Mouse (Mus musculus) adrenal gland, adult 2 months (tissue): ENCODE measurements around the gene Sh3bp2. TPM values are rescaled to one million over a fixed set of nuclear protein-coding genes. Genes with fewer than 3 reads are reported as not detected.

Experiments used
- DNase-seq: peaks from one replicate; pipeline ENCODE4 v3.0.0; 2021
- long read RNA-seq: library from polyadenylated mRNA; stranded (forward); transcript quantifications from one replicate; pipeline ENCODE4 v2.0.0, GENCODE M21; 2021
- polyA plus RNA-seq: library from polyadenylated mRNA; depleted of rRNA; stranded (reverse); fragments of >200 nt; gene quantifications from 2 replicates; pipeline ENCODE4 v1.2.3, GENCODE M21; 2012; rRNA removed
- total RNA-seq, 2 experiments: library from RNA; stranded (reverse); gene quantifications; 2 replicates each; pipeline ENCODE4 v1.2.3; 2021

Gene Sh3bp2
- 10 to 100 TPM; 15.5 to 31.7 TPM for total RNA-seq
- polyA plus RNA-seq = 14.7 and 15.9 TPM in 2 replicates
- long read RNA-seq, partial matches to known transcripts = 0 of 2 reads
- long read RNA-seq, other reads (novel, unspliced or antisense) = 1 of 2 reads

DNA sequence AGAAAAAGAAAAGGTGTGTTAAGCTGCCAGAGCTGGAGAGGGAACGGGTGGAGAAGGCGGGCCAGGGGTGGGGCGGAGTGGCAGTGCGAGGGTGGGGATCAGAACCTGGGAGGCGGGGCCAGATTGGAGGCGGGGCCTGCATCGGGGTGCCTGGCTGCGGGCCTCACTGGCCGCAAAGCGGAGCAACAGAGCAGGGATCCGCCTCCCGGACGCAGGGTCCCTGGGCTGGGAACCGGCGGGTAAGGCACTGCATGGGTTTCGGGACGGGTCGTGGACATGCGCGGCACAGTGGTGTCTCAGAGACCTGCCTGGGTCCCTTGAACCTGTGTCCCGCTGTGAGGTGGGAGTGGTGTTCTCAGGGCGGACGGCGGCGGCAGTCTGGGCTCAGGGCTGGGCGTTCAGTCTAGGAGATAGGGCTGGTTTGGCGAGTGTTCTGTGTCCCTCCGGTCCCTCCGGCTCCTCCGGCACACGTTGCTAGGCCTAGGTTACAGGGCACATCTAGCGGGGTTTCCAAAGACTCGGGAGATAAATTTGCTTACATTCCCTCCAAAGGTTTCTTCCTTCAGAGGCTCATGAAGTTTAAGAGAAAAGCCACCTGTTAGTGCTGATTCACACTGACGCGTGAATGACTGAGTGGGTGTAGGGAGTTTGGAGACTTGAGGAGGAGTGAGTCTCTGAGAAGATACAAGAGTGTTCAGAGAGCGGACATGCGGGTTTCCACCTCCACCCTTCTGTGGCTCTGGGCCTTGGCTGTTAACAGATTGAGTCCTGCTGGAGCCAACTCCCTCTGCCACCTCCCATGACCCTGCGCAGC lies at the start of gene Sh3bp2:
TSS of gene Sh3bp2 (plus strand) at position 176 of the 814 bp plus-strand sequence.
- DNase-seq = peak; percentile 99

DNA sequence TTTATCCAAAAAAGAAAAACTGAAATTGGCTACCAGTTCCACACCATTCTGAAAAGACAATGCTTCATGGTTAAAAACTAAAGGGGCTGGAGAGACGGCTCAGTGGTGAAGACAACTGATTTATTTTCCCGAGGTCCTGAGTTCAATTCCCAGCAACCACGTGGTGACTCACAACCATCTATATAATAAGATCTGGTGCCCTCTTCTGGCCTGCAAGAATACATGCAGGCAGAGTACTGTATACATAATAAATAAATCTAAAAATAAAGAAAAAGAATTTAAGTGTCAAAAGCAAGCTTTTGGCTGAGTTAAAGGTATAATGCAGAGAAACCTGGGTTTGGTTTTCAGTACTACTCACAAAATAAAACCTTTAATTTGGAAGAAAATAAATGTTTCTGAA lies 44.7 kb upstream of the Sh3bp2 start:
- DNase-seq = no peak

DNA sequence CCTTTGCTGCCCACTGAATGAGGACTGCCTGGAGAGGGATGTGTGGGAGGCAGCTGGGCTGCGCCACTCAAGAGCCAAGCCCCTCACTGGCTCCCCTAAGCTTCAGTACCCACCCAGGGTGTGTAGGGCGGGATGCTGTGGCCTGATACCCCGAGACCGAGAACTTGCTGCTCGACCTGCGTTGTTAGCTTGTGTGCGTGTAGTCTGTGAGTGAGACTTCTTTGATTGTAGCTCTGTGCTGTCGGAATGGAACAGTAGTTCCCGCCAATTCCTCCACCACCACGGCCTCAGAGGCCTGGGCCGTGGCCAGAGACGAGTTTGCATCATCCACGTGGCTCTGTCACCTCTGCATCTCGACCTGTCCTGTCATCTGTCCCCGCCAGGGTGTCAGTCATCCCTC lies 39.9 kb upstream of the Sh3bp2 start:
- no peak for DNase-seq

DNA sequence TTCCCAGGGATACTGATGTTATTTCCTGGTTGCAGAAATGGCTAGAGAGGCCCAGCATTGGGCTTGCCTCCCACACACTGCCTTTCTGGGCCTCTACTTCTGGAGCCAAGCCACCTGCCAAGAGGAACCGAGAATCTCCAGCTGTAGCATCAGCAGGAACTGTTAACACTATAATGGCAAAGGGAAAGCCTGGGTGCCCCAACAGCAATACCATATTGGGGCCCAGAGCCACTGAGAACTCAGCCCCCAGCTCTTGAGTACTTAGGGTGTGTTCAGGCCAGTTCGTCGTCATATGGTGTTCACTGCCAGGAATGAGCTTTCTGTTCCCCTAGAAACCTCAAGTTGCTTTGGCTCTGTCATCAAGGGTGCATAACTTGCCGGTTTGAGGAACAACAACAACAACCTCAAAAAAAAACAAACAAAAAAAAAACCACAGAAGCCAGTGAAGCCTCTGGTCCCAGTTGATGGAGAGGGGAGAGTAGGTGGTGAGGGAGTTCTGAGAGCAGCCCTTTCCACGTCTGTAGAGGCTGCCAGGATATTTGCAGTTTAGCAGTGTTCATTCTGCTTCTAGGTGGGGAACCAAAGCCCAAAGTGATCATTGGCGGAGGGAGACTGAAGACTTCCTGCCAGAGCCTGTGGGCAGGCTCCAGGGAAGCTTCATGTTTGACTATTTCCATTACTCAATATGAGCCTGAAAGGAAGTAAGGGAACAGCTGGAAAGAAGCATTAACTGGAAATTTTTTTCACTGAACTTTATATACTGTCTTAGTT lies 38.1 kb upstream of the Sh3bp2 start:
- no peak for DNase-seq

DNA sequence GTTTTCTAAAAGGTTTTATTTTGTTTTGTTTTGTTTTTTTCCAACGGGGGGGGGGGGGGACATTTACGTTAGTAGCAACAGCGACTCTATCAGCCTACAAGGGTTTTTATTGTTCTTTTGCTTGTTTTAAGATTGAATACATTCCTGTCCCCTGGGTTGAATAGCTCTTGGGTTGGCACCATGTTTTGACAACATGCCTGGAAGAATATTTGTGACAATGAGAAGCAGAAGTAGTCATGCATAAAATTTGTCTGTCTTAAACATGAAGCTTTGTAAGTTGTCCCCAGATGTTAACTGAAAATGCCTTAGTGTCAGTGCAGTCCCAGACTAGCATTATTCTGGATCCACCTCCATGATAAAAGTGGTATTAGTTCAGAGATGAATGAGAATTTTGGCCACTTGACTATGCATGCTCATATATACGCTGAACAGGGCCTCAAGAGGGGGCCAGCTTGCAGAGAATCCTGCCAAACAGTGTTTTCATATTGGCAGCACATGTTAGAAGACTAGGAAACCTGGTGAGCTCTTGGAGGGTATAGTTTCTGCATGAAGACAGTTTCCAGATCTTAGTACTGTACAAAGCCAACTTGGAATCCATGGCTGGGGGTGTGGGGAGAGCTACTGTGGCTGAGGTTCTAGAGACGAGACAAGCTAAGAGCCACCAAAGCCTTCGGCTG lies 36.8 kb upstream of the Sh3bp2 start:
- no peak for DNase-seq

DNA sequence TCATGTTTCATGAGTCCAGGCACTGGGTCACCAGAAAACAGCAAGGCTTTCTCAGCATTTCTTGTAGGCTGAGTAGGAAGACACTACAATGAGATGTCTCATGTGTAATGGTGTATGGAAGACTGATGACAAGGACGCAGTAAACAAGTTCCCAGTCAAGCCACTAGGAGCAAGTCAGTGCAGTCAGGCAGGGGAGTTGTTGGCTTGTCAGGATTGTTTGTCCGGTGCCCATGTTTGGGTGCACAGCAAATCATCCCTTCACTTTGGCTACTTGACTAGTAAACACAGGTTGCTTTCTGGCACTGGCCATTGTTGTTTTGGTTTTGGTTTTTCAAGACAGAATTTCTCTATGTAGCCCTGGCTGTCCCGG lies 36.2 kb upstream of the Sh3bp2 start:
- DNase-seq = no peak

DNA sequence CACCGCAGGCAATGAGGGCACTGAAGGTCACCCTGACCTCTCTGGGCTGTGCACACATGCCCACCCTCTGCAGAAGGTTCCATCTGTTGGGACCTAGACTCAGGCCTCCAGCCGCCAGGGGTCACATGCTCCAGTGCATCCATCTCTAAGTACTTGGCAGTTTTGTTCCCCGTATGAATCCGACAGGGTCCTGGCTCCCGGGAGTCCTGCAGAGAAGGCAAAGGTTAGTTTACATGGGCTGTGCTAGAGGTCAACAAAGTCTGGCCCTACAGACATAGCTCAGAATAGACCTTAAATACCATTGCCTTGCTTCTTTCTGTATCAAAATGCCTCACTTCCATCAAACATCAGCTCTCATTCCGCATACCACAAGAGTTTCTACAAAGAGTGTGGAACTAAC lies 28.9 kb upstream of the Sh3bp2 start:
- DNase-seq = no peak

DNA sequence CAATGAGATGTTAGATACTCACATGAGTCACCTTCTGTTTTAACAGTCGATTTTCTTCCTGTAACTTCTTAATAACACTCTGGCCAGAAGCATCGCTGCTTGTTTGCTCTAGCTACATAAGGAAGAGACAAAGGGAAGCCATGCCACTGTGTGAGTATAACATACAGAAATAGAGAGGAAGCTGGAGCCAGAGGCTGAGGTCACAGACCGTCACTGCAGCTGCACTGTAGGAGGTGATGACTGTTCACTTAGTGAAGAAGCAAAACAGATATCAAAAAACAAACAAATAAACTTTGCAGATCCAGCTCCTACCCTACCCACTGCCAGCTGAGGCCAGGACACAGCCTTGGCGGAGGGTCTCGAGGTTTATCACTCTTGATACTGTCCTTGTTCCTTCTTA lies 24.8 kb upstream of the Sh3bp2 start:
- DNase-seq = no peak

DNA sequence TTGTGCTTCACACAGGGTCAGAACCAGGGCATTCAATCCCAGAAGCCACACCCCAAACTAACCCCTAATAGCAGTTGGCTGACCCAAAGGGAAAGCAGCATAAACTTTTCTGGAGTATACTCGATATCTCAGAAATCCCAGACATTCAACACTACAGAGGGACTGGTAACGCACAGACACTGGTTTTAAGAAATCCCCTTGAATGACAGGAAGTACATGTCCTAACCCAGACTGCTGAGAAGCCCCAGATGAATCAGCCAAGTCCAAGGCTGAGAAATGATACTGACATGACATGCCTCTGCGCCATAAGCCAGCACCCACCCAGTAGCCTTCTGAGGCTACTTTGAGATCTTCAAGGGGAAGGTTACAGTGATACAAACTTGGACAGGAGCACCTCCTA lies 24.1 kb upstream of the Sh3bp2 start:
- peak; percentile 59 for DNase-seq

DNA sequence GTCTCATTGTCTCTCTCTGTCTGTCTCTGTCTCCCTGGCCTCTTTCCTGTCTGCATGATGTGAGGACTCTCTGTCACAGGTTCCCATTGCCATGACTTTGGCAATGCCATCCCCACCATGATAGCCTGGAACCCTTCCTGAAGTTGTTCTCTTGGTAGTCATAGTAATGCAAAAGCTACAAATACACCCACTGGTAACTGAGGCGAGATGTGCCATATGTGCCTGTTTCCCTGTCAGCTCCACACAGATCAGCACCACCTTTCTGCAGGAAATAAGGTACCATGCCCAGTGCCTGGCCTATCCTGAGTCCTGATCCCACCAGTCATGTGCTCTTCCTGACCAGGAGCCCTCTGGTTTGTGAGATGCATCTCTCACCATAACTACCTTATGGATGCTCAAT lies 23.2 kb upstream of the Sh3bp2 start:
- no peak for DNase-seq

DNA sequence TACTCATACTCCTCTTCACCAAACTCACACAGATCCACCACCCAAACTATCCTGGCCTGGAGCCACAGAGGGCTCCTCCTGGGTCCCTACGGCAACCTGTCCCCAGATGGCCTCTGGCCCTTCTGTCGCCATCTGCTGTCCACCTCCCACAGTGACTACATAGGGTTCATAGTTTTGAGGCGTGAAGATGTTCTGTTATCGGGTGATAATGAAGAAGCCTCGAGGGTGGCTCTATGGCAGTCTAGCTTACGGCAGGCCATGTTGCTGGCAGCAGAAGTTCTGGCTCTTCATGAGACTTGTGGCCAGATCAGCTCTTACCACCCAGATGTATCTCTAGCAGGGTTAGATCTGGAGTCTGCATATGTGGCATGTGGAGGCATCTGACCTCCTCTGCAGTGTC lies 22.8 kb upstream of the Sh3bp2 start:
- DNase-seq = no peak

DNA sequence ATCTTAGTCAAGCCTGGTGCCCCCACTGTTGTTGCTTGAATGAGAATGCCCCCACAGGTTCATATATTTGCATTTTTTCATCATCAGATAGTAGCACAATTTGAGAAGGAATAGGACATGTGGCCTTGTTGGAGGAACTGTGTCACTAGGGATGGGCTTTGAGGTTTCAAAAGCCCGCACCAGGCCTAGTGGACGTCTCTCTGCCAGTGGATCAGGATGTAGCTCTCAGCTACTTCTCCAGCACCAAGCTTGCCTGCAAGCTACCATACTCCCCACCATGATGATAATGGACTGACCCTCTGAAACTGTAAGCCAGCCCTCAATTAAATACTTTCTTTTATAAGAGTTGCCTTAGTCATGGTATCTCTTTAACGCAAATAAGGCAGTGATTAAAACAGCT lies 13.2 kb upstream of the Sh3bp2 start:
- no peak for DNase-seq

DNA sequence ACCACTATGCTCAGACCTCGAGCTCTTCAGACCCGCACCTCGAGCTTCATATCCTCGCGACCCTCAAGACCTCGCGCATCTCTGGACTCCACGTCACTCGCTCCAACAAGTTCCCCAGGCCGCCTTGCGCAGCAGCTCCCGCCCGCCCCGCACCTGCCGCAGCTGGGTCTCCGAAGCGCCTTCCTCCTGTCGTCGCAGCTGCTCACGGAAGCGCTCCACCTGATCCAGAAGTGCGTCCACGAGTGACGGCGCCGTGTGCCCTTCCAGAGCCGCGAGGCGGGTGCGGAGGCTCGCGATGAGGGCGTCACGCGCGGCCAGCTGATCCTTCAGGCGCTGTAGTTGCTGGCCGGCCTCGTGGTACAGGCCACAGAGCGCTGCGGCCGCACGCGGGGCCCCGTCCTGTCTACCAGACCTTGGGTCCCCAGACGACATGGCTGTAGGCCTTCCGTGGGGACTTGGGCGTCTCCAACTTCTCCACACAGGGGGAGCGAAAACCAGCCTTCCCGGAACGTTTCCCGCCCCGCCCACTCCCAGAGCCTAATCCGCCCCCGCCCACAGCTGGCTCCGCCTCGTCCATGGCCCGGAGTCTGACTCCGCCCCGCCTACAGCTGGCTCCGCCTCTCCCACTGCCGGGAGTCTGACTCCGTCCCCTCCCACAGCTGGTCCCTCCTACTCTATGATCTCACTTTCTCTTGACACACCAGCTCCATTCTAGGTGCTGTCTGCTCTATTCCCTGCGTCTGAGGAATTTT lies 12.0 kb upstream of the Sh3bp2 start, which contains the start of gene Tnip2:
TSS of gene Tnip2 (minus strand) at position 526 of the 752 bp plus-strand sequence.
- DNase-seq = peak; percentile 99

DNA sequence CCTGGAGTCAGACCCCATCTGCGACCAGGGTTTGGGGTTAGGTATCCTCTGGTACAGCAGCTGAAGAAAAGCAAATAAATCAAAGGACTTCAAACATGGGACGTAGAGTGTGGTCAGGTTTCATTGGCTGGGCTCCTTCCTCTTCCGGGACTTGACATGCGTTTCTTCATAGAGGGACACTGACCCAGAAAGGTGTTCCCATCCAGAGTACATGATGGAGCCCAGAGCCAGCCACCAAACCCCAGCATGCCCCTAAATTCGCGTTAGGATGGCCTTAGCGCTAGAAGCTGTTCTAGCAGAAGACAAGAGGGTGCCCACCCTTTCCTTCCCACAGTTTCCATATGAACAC lies 11.4 kb upstream of the Sh3bp2 start:
- DNase-seq = no peak

DNA sequence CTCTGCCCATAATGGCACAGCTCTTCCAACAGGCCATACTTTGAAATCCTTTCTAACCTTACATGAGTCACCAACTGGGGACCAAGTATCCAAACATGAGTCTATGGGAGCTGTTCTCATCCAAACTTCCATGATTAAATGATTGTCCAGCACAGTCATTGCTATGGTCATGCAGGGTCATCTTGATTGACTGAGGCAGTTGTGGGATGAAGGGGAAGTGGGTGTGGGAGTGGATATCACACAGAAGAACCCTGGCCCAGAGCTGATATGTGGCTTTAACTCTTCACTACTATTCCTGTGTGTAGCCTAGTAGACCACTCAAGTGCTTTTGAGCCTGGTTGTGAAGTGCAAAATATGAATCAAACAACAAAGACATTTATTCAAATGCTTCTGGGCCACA lies 10.5 kb upstream of the Sh3bp2 start:
- DNase-seq = no peak

DNA sequence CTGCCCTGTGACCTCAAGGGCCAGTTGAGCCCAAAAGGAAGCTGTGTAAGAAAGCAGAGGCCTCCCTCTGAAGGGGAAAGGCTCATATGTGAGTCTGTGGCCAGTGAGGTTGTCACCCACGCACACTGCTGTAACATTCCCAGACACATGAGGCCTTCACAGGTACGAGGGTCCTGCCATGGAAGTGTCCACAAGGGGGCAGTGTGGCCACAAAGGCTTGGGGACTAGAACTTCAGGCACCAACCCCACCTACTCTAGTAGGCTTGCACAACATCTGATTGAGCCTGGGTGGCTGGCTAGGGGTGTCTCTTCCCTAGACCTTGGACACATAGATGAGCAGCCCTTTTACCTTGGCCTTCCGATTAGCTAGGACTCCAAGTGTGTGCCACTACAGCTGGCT lies 7.7 kb upstream of the Sh3bp2 start:
- DNase-seq = peak; percentile 86

DNA sequence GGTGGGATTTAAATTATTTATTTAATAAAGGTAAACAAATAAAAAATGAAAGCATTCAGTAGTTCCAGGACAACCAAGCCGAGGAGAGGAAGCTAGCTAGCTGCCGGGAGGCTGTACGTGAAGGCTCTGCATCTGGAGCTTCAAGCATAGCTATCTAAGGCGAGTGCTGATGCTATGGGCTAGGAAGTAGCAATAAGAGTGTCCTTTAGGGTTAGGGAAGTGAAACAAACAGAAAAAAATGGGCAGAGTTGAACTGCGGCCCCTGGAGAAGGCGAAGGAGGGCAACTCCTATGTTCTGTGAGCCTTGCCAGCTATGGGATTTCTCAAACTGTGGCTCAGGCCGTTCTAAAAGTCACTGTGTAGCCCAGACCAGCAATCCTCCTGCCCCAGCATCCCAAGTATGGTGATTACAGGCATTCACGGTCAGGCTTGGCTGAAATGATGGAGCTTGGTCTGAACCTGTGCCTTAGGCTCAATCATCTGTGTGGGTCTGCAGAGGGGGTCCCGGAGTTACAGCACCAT lies 6.2 kb upstream of the Sh3bp2 start:
- DNase-seq = no peak

DNA sequence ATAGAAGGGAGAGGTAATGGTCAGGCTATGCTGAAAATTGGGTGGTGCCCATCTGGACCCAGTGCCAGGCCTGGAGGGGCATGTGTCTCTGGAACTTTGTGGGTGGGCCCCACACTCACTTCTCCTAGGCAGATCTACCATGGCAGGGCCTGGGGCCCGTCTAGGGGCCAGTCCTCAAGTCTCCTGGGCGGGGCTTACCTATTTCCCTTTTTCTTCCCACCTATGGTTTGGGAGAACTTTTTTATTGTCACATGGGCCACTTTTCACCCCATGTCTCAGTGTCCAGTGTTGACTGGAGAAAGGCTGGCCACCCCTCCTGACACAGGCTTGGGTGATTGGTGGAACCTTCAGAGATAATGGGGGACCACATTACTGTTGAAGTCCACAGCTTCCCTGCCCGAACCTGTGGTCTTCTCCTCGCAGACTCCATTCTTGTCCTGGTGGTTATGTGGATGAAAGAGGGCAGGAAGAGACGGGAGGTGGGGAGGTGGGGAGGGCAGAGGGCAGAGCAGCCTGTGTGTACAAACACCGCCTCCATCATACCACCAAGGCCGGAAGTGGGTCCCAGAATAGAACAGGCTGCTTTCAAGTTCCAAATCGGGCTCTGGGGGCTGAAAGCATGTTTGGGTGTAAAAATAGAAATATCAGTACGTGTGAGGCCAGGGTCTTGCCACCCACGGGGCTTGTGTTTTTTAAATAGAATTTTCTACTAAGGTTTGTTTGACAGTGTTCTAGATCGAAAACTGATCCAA lies 5.0 kb upstream of the Sh3bp2 start:
- DNase-seq = no peak

DNA sequence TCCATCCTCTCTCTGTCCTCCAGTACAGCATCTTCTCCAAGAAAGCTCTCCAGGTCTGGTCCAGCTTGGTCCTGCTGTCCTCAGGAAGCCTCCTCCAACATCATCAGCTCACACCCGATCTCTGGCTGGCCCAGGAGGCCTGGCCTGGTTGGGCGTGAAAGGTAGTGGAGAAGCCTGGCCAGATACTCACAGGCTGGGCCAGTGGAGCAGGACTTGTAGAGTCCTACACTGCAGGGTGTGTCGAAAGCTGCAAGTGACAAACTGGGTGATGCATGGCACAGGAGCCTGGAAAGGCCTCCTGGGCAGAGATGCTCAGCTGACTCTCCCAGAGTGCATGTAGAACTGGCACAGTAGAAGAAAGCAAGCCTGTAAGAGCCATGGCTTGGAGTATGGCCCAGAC lies 4.3 kb upstream of the Sh3bp2 start:
- DNase-seq = no peak

DNA sequence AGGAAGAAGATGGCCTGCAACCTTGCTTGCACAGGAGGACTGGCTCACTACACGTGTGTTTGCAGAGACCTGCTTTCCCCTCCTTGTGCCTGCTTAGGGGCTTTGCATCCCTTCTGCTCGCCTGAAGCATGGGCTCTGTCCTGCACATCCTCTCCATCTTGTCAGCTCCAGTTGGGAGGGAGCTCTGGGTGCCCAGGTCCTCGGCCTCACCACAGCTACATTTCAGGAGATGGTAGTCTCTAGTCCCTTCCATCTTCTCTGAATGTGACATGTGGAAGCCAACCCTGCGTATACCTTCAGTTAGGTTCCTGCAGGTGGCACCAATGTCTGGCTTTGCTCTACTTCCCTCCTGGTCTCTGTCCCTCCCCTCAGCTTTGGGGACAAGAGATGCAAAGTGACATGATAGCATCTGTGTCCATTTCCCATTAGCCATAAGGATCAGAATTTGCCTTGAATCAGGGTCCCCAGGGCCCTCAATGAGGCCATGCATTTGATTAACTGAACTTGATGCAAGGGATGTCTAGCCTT lies 1.6 kb upstream of the Sh3bp2 start:
- no peak for DNase-seq

DNA sequence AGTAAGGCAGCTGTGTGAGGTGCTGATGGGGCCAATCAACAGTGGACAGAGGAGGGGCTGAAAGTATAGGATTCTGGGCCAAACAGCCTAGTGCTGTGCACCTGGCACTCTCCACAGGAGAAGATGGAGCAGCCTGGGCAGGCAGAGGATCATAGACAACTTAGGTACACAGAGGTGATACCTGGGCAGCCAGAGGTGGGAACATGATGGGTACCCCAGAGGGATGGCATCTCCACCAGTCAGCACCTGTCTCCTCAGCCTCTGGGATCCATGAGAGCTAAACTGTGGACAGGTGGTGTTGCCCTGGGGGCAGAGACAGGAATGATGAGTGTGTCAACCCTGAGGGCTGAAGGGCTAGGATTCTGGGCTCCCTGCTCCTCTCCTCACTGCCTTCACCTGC lies 1.1 kb upstream of the Sh3bp2 start:
- no peak for DNase-seq
